Mouse (Mus musculus) midbrain, embryonic 16.5 days (tissue): ENCODE measurements around the gene Nup188. TPM values are rescaled to one million over a fixed set of nuclear protein-coding genes. Genes with fewer than 3 reads are reported as not detected.

Experiments
- ATAC-seq: fragments of 200-750 bp; cut with Nextera tagmentation; 2 replicates; pipeline ENCODE4 v1.8.0; 2017; ENCODE audit warnings: moderate TSS enrichment
- H3K27ac ChIP-seq: fragments of 300-500 bp; sonication (generic); 2 replicates; pipeline ENCODE4 v1.5.1; 2014; ENCODE audit warnings: mild to moderate bottlenecking, low read length, mixed read lengths
- H3K27me3 ChIP-seq: fragments of 300-500 bp; sonication (generic); 2 replicates; pipeline ENCODE4 v1.6.1; 2014; ENCODE audit warnings: low read depth, low read length, mixed read lengths; ENCODE audit not compliant: control insufficient read depth, insufficient read depth
- H3K36me3 ChIP-seq: fragments of 300-500 bp; sonication (generic); 2 replicates; pipeline ENCODE4 v1.6.1; 2014; ENCODE audit warnings: mild to moderate bottlenecking, low read length, moderate library complexity, mixed read lengths; ENCODE audit not compliant: control insufficient read depth, insufficient read depth
- H3K4me1 ChIP-seq: fragments of 300-500 bp; sonication (generic); 2 replicates; pipeline ENCODE4 v1.6.1; 2014; ENCODE audit warnings: mild to moderate bottlenecking, low read length, mixed read lengths; ENCODE audit not compliant: control insufficient read depth, insufficient read depth
- H3K4me2 ChIP-seq: fragments of 300-500 bp; sonication (generic); 2 replicates; pipeline ENCODE4 v1.6.1; 2014; ENCODE audit warnings: mild to moderate bottlenecking, low read length, mixed read lengths
- H3K4me3 ChIP-seq: fragments of 300-500 bp; sonication (generic); 2 replicates; pipeline ENCODE4 v1.5.1; 2014; ENCODE audit warnings: low read depth, mild to moderate bottlenecking, low read length, moderate library complexity, mixed read lengths
- H3K9ac ChIP-seq: fragments of 300-500 bp; sonication (generic); 2 replicates; pipeline ENCODE4 v1.6.1; 2014; ENCODE audit warnings: low read depth, low read length, mixed read lengths
- H3K9me3 ChIP-seq: fragments of 300-500 bp; sonication (generic); replicated peaks from 2 replicates; pipeline ENCODE4 v1.6.1; 2014; ENCODE audit warnings: mild to moderate bottlenecking, low read length, mixed read lengths; ENCODE audit not compliant: control insufficient read depth, poor library complexity, severe bottlenecking
- WGBS: fragments of 180-500 bp; shearing (Covaris S2); extraction: QIAGEN DNeasy Blood & Tissue Kit; methylation state at CpG from one replicate; pipeline ENCODE4 v1.1.7; 2014; 5-methylcytosine and 5-hydroxymethylcytosine counted together
- polyA plus RNA-seq: library from polyadenylated mRNA; unstranded; fragments of >200 nt; fragmentation: Nextera tagmentation; extraction: Ambion mirVana; gene quantifications from 2 replicates; pipeline ENCODE4 v1.2.1, GENCODE M21; 2015

Gene Nup188
- polyA plus RNA-seq, 1 experiment from 2014 or later: 18.9 TPM

- Histone ChIP-seq H3K27me3 (no peaks in the 10 kb centered on the region), H3K9ac (no peak overlapping the region), H3K9me3 (no peaks in the 10 kb centered on the region), H3K36me3 (peaks cover 36% of the 10 kb centered on the region), H3K27ac (no peak overlapping the region), H3K4me1 (no peaks in the 10 kb centered on the region), H3K4me2 (no peak overlapping the region), H3K4me3 (no peak overlapping the region)
- ATAC-seq: no peak
- whole genome bisulfite sequencing: 87% methylated on average over 5 of the region's 5 CpGs
These were observed 32.4 kb upstream of the Nup188 start for GRCm38 (mm10) chr2:30253809-30254208.

GRCm38 (mm10) chr2:30255631-30256395 is 30.4 kb upstream of the Nup188 start:
- Histone ChIP-seq H3K9me3 (no peaks in the 10 kb centered on the region), H3K4me2 (no peak overlapping the region), H3K4me3 (no peak overlapping the region), H3K9ac (no peak overlapping the region), H3K27ac (no peak overlapping the region), H3K27me3 (no peaks in the 10 kb centered on the region), H3K36me3 (peaks cover 34% of the 10 kb centered on the region), H3K4me1 (no peaks in the 10 kb centered on the region)
- ATAC-seq: no peak
- WGBS: 96% methylated on average over 42 of the region's 42 CpGs

GRCm38 (mm10) chr2:30256616-30257350 is 29.4 kb upstream of the Nup188 start:
- Histone ChIP-seq H3K36me3 (peaks cover 35% of the 10 kb centered on the region), H3K27me3 (no peaks in the 10 kb centered on the region), H3K4me2 (no peak overlapping the region), H3K9ac (no peak overlapping the region), H3K27ac (no peak overlapping the region), H3K9me3 (no peaks in the 10 kb centered on the region), H3K4me1 (no peaks in the 10 kb centered on the region), H3K4me3 (no peak overlapping the region)
- ATAC-seq: no peak
- WGBS: 97% methylated on average over 30 of the region's 30 CpGs

- WGBS: 90% methylated on average over 7 of the region's 7 CpGs
- Histone ChIP-seq H3K9me3 (no peaks in the 10 kb centered on the region), H3K36me3 (peaks cover 40% of the 10 kb centered on the region), H3K27ac (no peak overlapping the region), H3K9ac (no peak overlapping the region), H3K4me3 (no peak overlapping the region), H3K4me2 (no peak overlapping the region), H3K27me3 (no peaks in the 10 kb centered on the region), H3K4me1 (no peaks in the 10 kb centered on the region)
- no peak for ATAC-seq
These were observed 28.3 kb upstream of the Nup188 start for GRCm38 (mm10) chr2:30257699-30258460.

GRCm38 (mm10) chr2:30258600-30258999 is 27.6 kb upstream of the Nup188 start:
- H3K27me3 ChIP-seq: no peaks in the 10 kb centered on the region
- no peak overlapping the region for H3K27ac ChIP-seq
- no peak for ATAC-seq
- no peak overlapping the region for H3K9ac ChIP-seq
- no peaks in the 10 kb centered on the region for H3K4me1 ChIP-seq
- H3K4me3 ChIP-seq: no peak overlapping the region
- 90% methylated on average over 4 of the region's 4 CpGs for WGBS
- peaks cover 41% of the 10 kb centered on the region for H3K36me3 ChIP-seq
- no peak overlapping the region for H3K4me2 ChIP-seq
- H3K9me3 ChIP-seq: no peaks in the 10 kb centered on the region

DNA sequence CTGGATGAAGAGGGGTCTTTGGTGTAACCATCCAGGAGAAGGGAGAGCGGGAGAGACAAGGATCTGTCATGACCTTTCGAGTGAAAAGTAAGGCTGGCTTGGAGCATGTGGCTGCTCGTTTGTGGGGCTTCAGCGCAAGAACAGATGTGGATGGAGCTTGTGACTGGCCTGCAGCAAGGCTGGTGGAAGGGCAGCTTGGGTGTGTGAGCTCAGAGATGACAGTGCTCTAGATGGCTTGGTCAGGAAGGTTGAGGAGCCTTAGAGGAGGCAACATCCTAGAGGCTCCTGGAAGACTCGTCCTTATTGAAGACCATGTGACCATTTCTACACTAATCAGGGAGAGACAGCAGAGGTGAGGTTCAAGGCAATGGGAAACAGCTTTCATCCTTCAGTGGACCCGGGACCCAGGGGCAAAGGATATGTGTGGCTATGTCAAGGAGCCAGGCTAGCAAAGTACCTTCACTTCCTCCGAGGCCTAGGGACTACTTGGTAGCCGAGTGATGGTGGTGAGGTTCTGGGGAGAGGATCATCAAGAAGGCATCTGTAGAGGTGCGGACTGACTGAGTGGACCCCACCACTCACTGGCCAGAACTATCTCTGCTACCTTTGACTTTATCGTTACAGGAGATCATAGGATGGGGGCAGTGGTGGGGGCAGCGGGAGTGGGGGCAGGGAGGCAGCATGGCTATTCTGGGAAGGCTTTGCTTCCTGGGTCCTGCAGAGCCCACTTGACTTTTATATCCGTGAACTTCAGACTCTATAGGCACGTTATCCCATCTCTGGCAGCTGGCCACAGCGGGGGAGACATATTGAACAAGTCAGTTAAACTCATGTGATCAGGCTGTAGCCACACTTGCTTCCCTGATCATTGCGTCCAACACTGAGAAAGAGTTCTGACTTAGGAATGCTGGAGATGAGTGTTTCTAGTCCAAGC is 26.8 kb upstream of the Nup188 start:
- no peak overlapping the region for H3K27ac ChIP-seq
- H3K9ac ChIP-seq: no peak overlapping the region
- H3K4me3 ChIP-seq: no peak overlapping the region
- no peaks in the 10 kb centered on the region for H3K9me3 ChIP-seq
- H3K27me3 ChIP-seq: no peaks in the 10 kb centered on the region
- no peak overlapping the region for H3K4me2 ChIP-seq
- peaks cover 41% of the 10 kb centered on the region for H3K36me3 ChIP-seq
- WGBS: 89% methylated on average over 15 of the region's 15 CpGs
- H3K4me1 ChIP-seq: no peaks in the 10 kb centered on the region
- no peak for ATAC-seq

GRCm38 (mm10) chr2:30261064-30261736 is 25.0 kb upstream of the Nup188 start:
- ATAC-seq: no peak
- Histone ChIP-seq H3K27ac (no peak overlapping the region), H3K36me3 (peaks cover 30% of the 10 kb centered on the region), H3K4me1 (0 out of 2 replicates have a peak, but pooled peaks cover 2% of the 10 kb centered on the region), H3K9ac (no peak overlapping the region), H3K4me3 (no peak overlapping the region), H3K4me2 (no peak overlapping the region), H3K27me3 (no peaks in the 10 kb centered on the region), H3K9me3 (no peaks in the 10 kb centered on the region)
- 91% methylated on average over 4 of the region's 4 CpGs for WGBS
